Mouse (Mus musculus) midbrain, embryonic 13.5 days (tissue): ENCODE data around the gene Gpn2. TPM values are rescaled to one million over a fixed set of nuclear protein-coding genes. Genes with fewer than 3 reads are reported as not detected.

Source experiments
- ATAC-seq: fragments of 200-750 bp; cut with Nextera tagmentation; 2 replicates; pipeline ENCODE4 v1.8.0; 2017; ENCODE audit warnings: mild to moderate bottlenecking, moderate TSS enrichment, moderate library complexity
- H3K27ac ChIP-seq: fragments of 300-500 bp; sonication (generic); 2 replicates; pipeline ENCODE4 v1.5.1; 2015; ENCODE audit warnings: inconsistent platforms, mild to moderate bottlenecking, moderate library complexity
- H3K27me3 ChIP-seq: fragments of 300-500 bp; sonication (generic); 2 replicates; pipeline ENCODE4 v1.6.1; 2015; ENCODE audit warnings: mild to moderate bottlenecking, inconsistent platforms
- H3K36me3 ChIP-seq: fragments of 300-500 bp; sonication (generic); 2 replicates; pipeline ENCODE4 v1.6.1; 2015; ENCODE audit warnings: mild to moderate bottlenecking, inconsistent platforms
- H3K4me1 ChIP-seq: fragments of 300-500 bp; sonication (generic); replicated peaks from 2 replicates; pipeline ENCODE4 v1.6.1; 2015; ENCODE audit warnings: inconsistent platforms
- H3K4me2 ChIP-seq: fragments of 300-500 bp; sonication (generic); replicated peaks from 2 replicates; pipeline ENCODE4 v1.6.1; 2015; ENCODE audit warnings: moderate library complexity, mild to moderate bottlenecking, inconsistent platforms
- H3K4me3 ChIP-seq: fragments of 300-500 bp; sonication (generic); replicated peaks from 2 replicates; pipeline ENCODE4 v1.5.1; 2015; ENCODE audit warnings: mild to moderate bottlenecking, inconsistent platforms
- H3K9ac ChIP-seq: fragments of 300-500 bp; sonication (generic); replicated peaks from 2 replicates; pipeline ENCODE4 v1.6.1; 2015; ENCODE audit warnings: mild to moderate bottlenecking, inconsistent platforms
- H3K9me3 ChIP-seq: fragments of 300-500 bp; sonication (generic); 2 replicates; pipeline ENCODE4 v1.6.1; 2016; ENCODE audit warnings: mild to moderate bottlenecking, inconsistent platforms
- WGBS: fragments of 180-500 bp; shearing (Covaris S2); methylation state at CpG from one replicate; pipeline ENCODE4 v1.1.7; 2015; 5-methylcytosine and 5-hydroxymethylcytosine counted together
- polyA plus RNA-seq: library from polyadenylated mRNA; unstranded; fragments of >200 nt; fragmentation: Nextera tagmentation; extraction: Ambion mirVana; gene quantifications from 2 replicates; pipeline ENCODE4 v1.2.1, GENCODE M21; 2015

Gpn2 gene
- polyA plus RNA-seq, 1 experiment from 2014 or later: 23.5 TPM

GRCm38 (mm10) chr4:133613026-133613425, 28.9 kb downstream of the Gpn2 start:
- Histone ChIP-seq H3K27ac (no peak overlapping the region), H3K9ac (no peak overlapping the region), H3K9me3 (0 out of 2 replicates have a peak, but pooled peaks cover 3% of the 10 kb centered on the region), H3K4me2 (no peak overlapping the region), H3K27me3 (no peaks in the 10 kb centered on the region), H3K36me3 (peaks cover 69% of the 10 kb centered on the region), H3K4me3 (no peak overlapping the region), H3K4me1 (no peaks in the 10 kb centered on the region)
- no peak for ATAC-seq
- WGBS: 95% methylated on average over 8 of the region's 8 CpGs

GRCm38 (mm10) chr4:133613867-133614266, 29.7 kb downstream of the Gpn2 start:
- WGBS: 94% methylated on average over 4 of the region's 4 CpGs
- Histone ChIP-seq H3K27ac (no peak overlapping the region), H3K36me3 (peaks cover 62% of the 10 kb centered on the region)

GRCm38 (mm10) chr4:133614274-133614761, 30.2 kb downstream of the Gpn2 start:
- no peak overlapping the region for H3K4me3 ChIP-seq
- peaks cover 61% of the 10 kb centered on the region for H3K36me3 ChIP-seq
- WGBS: 94% methylated on average over 8 of the region's 8 CpGs
- ATAC-seq: 0 out of 2 replicates have a peak, but pooled peaks have one; percentile 34
- no peaks in the 10 kb centered on the region for H3K4me1 ChIP-seq
- no peak overlapping the region for H3K4me2 ChIP-seq
- no peak overlapping the region for H3K27ac ChIP-seq
- H3K9ac ChIP-seq: no peak overlapping the region
- H3K9me3 ChIP-seq: 0 out of 2 replicates have a peak, but pooled peaks cover 3% of the 10 kb centered on the region
- H3K27me3 ChIP-seq: no peaks in the 10 kb centered on the region

More at GRCm38 (mm10) chr4:133613867-133614266, 29.7 kb downstream of the Gpn2 start:
- Histone ChIP-seq H3K4me3 (no peak overlapping the region), H3K9ac (no peak overlapping the region), H3K4me2 (no peak overlapping the region), H3K9me3 (0 out of 2 replicates have a peak, but pooled peaks cover 3% of the 10 kb centered on the region), H3K4me1 (no peaks in the 10 kb centered on the region), H3K27me3 (no peaks in the 10 kb centered on the region)
- no peak for ATAC-seq

GRCm38 (mm10) chr4:133615416-133615815, 31.3 kb downstream of the Gpn2 start:
- Histone ChIP-seq H3K4me3 (no peak overlapping the region), H3K9me3 (0 out of 2 replicates have a peak, but pooled peaks cover 3% of the 10 kb centered on the region), H3K27ac (no peak overlapping the region), H3K4me2 (no peak overlapping the region), H3K27me3 (no peaks in the 10 kb centered on the region), H3K9ac (no peak overlapping the region), H3K4me1 (no peaks in the 10 kb centered on the region), H3K36me3 (peaks cover 59% of the 10 kb centered on the region)
- WGBS: 86% methylated on average over 10 of the region's 10 CpGs
- no peak for ATAC-seq

- H3K27me3 ChIP-seq: no peaks in the 10 kb centered on the region
- H3K4me2 ChIP-seq: no peak overlapping the region
- H3K4me1 ChIP-seq: no peaks in the 10 kb centered on the region
- no peak overlapping the region for H3K4me3 ChIP-seq
- H3K36me3 ChIP-seq: peaks cover 46% of the 10 kb centered on the region
- no peaks in the 10 kb centered on the region for H3K9me3 ChIP-seq
- 96% methylated on average over 11 of the region's 11 CpGs for WGBS
- H3K27ac ChIP-seq: no peak overlapping the region
- no peak for ATAC-seq
- no peak overlapping the region for H3K9ac ChIP-seq
These were observed 33.8 kb downstream of the Gpn2 start for GRCm38 (mm10) chr4:133617936-133618335.

GRCm38 (mm10) chr4:133619473-133620136, 35.4 kb downstream of the Gpn2 start:
- no peak overlapping the region for H3K27ac ChIP-seq
- ATAC-seq: no peak
- H3K4me1 ChIP-seq: no peaks in the 10 kb centered on the region
- no peak overlapping the region for H3K9ac ChIP-seq
- peaks cover 42% of the 10 kb centered on the region for H3K36me3 ChIP-seq
- WGBS: 67% methylated on average over 4 of the region's 4 CpGs
- no peaks in the 10 kb centered on the region for H3K9me3 ChIP-seq
- no peak overlapping the region for H3K4me3 ChIP-seq
- no peak overlapping the region for H3K4me2 ChIP-seq
- H3K27me3 ChIP-seq: no peaks in the 10 kb centered on the region

- Histone ChIP-seq H3K27me3 (no peaks in the 10 kb centered on the region), H3K9me3 (no peaks in the 10 kb centered on the region), H3K4me3 (no peak overlapping the region), H3K36me3 (peaks cover 41% of the 10 kb centered on the region), H3K9ac (no peak overlapping the region), H3K27ac (no peak overlapping the region), H3K4me2 (no peak overlapping the region), H3K4me1 (no peaks in the 10 kb centered on the region)
- 92% methylated on average over 8 of the region's 8 CpGs for WGBS
- no peak for ATAC-seq
These were observed 36.5 kb downstream of the Gpn2 start for GRCm38 (mm10) chr4:133620668-133621067.

- no peak overlapping the region for H3K27ac ChIP-seq
- WGBS: 76% methylated on average over 11 of the region's 11 CpGs
- ATAC-seq: no peak
- H3K4me2 ChIP-seq: no peak overlapping the region
- peaks cover 52% of the 10 kb centered on the region for H3K36me3 ChIP-seq
- no peak overlapping the region for H3K9ac ChIP-seq
- H3K27me3 ChIP-seq: no peaks in the 10 kb centered on the region
- H3K9me3 ChIP-seq: no peaks in the 10 kb centered on the region
- H3K4me1 ChIP-seq: no peaks in the 10 kb centered on the region
- no peak overlapping the region for H3K4me3 ChIP-seq
These were observed 38.1 kb downstream of the Gpn2 start for GRCm38 (mm10) chr4:133622161-133622695.

GRCm38 (mm10) chr4:133624830-133625229, 40.7 kb downstream of the Gpn2 start:
- 90% methylated on average over 7 of the region's 7 CpGs for whole genome bisulfite sequencing
- H3K4me3 ChIP-seq: no peak overlapping the region
- H3K27me3 ChIP-seq: no peaks in the 10 kb centered on the region
- no peaks in the 10 kb centered on the region for H3K9me3 ChIP-seq
- no peak overlapping the region for H3K4me2 ChIP-seq
- no peaks in the 10 kb centered on the region for H3K4me1 ChIP-seq
- H3K9ac ChIP-seq: no peak overlapping the region
- no peak overlapping the region for H3K27ac ChIP-seq
- no peak for ATAC-seq
- peaks cover 47% of the 10 kb centered on the region for H3K36me3 ChIP-seq

- Histone ChIP-seq H3K4me1 (peaks cover 5% of the 10 kb centered on the region; the same call in 1 of the 2 replicates), H3K4me2 (no peak overlapping the region), H3K9me3 (no peaks in the 10 kb centered on the region), H3K27me3 (no peaks in the 10 kb centered on the region), H3K36me3 (peaks cover 45% of the 10 kb centered on the region), H3K9ac (no peak overlapping the region; the same call in 1 of the 2 replicates), H3K27ac (peak overlapping the region; percentile 6; the same call in 1 of the 2 replicates), H3K4me3 (no peak overlapping the region)
- WGBS: 53% methylated on average over 11 of the region's 11 CpGs
- ATAC-seq: no peak
These were observed 41.5 kb downstream of the Gpn2 start for GRCm38 (mm10) chr4:133625621-133626071.

- H3K36me3 ChIP-seq: peaks cover 40% of the 10 kb centered on the region
- H3K27ac ChIP-seq: peak overlapping the region; percentile 6; the same call in 1 of the 2 replicates
- H3K9me3 ChIP-seq: no peaks in the 10 kb centered on the region
- H3K4me2 ChIP-seq: no peak overlapping the region
- 39% methylated on average over 5 of the region's 5 CpGs for WGBS
- H3K27me3 ChIP-seq: no peaks in the 10 kb centered on the region
- H3K4me1 ChIP-seq: peaks cover 11% of the 10 kb centered on the region
- no peak for ATAC-seq
- no peak overlapping the region; the same call in 1 of the 2 replicates for H3K9ac ChIP-seq
- no peak overlapping the region for H3K4me3 ChIP-seq
These were observed 42.1 kb downstream of the Gpn2 start for GRCm38 (mm10) chr4:133626221-133626620.

- ATAC-seq: no peak
- Histone ChIP-seq H3K9me3 (no peaks in the 10 kb centered on the region), H3K4me2 (no peak overlapping the region), H3K9ac (no peak overlapping the region), H3K4me1 (peaks cover 15% of the 10 kb centered on the region), H3K27me3 (no peaks in the 10 kb centered on the region), H3K36me3 (peaks cover 38% of the 10 kb centered on the region), H3K27ac (no peak overlapping the region), H3K4me3 (no peak overlapping the region)
- WGBS: 82% methylated on average over 9 of the region's 9 CpGs
These were observed 42.5 kb downstream of the Gpn2 start for GRCm38 (mm10) chr4:133626621-133627020.
